Mouse (Mus musculus) liver, embryonic 14.5 days (tissue): ENCODE results near the gene Tmem221.

Experiments
- CTCF ChIP-seq: IDR thresholded peaks from 2 replicates; pipeline ENCODE4 v1.5.1; 2016; ENCODE audit warnings: antibody characterized with exemption, low read depth, control low read depth
- EP300 ChIP-seq: IDR thresholded peaks from 2 replicates; pipeline ENCODE4 v1.6.1; 2016; ENCODE audit warnings: antibody characterized with exemption, low read depth

GRCm38 (mm10) chr8:71554001-71554400 is 4.7 kb downstream of the Tmem221 start:
- TF ChIP-seq CTCF (no peak), EP300 (no peak)
